Mouse (Mus musculus): Measurements from ENCODE around the gene Cacna1f. TPM values are rescaled to one million over a fixed set of nuclear protein-coding genes. Genes with fewer than 3 reads are reported as not detected.

Cacna1f gene
- polyA plus RNA-seq, 1 experiment from 2014 or later: not detected

- no peaks in the 10 kb centered on the region for H3K9me3 ChIP-seq (ENCODE audit: control insufficient read depth, low read length)
- H3K27ac ChIP-seq (replicated peaks in 1 of 2; ENCODE audit: control insufficient read depth in 1 of 2, insufficient read depth in 1 of 2, low read depth in 2 of 2, low read length in 2 of 2): peak overlapping the region; percentile 70 to 82
- no peaks in the 10 kb centered on the region for H3K27me3 ChIP-seq (ENCODE audit: control insufficient read depth, insufficient read depth, low read length)
- WGBS: 20% methylated on average over 13 of the region's 15 CpGs
- peak; percentile 44 for ATAC-seq (ENCODE audit: insufficient number of reproducible peaks, insufficient read depth, low FRiP score, low read depth)
- peaks cover 6 to 8% of the 10 kb centered on the region in 2 experiments; a peak in 2 of 4 replicates for H3K4me1 ChIP-seq (ENCODE audit: control insufficient read depth in 2 of 2, insufficient read depth in 2 of 2, low read length in 2 of 2)
- peak overlapping the region; percentile 78 for H3K9ac ChIP-seq (ENCODE audit: low read length)
- H3K36me3 ChIP-seq (ENCODE audit: control insufficient read depth, insufficient read depth, low read length): 0 out of 2 replicates have a peak, but pooled peaks cover 3% of the 10 kb centered on the region
- H3K4me2 ChIP-seq (ENCODE audit: low read length): peak overlapping the region; percentile 73
- peak overlapping the region; percentile 30 to 54 for H3K4me3 ChIP-seq (ENCODE audit: control insufficient read depth in 1 of 2, insufficient read depth in 1 of 2, low read depth in 1 of 2, low read length in 2 of 2)
These were observed 51.3 kb downstream of the Cacna1f start for GRCm38 (mm10) chrX:7658031-7658784.

GRCm38 (mm10) chrX:7658785-7659589 lies 52.1 kb downstream of the Cacna1f start:
- H3K4me2 ChIP-seq (ENCODE audit: low read length): peak overlapping the region; percentile 73
- H3K4me3 ChIP-seq (ENCODE audit: control insufficient read depth in 1 of 2, insufficient read depth in 1 of 2, low read depth in 1 of 2, low read length in 2 of 2): peak overlapping the region in 1 of 2 experiments; percentile 54; a peak in 1 of 4 replicates
- H3K27ac ChIP-seq (replicated peaks in 1 of 2; ENCODE audit: control insufficient read depth in 1 of 2, insufficient read depth in 1 of 2, low read depth in 2 of 2, low read length in 2 of 2): peak overlapping the region; percentile 14 to 82; a peak in 1 of 4 replicates
- peaks cover 6 to 8% of the 10 kb centered on the region in 2 experiments; a peak in 2 of 4 replicates for H3K4me1 ChIP-seq (ENCODE audit: control insufficient read depth in 2 of 2, insufficient read depth in 2 of 2, low read length in 2 of 2)
- ATAC-seq (ENCODE audit: insufficient number of reproducible peaks, insufficient read depth, low FRiP score, low read depth): no peak
- 55% methylated on average over 11 of the region's 11 CpGs for WGBS
- H3K36me3 ChIP-seq (ENCODE audit: control insufficient read depth, insufficient read depth, low read length): 0 out of 2 replicates have a peak, but pooled peaks cover 7% of the 10 kb centered on the region
- 0 out of 2 replicates have a peak overlapping the region, but pooled peaks have one; percentile 78 for H3K9ac ChIP-seq (ENCODE audit: low read length)
- H3K9me3 ChIP-seq (ENCODE audit: control insufficient read depth, low read length): no peaks in the 10 kb centered on the region
- no peaks in the 10 kb centered on the region for H3K27me3 ChIP-seq (ENCODE audit: control insufficient read depth, insufficient read depth, low read length)

- WGBS: 54% methylated on average over 4 of the region's 4 CpGs
- no peak overlapping the region for H3K9ac ChIP-seq (ENCODE audit: low read length)
- peaks cover 10% of the 10 kb centered on the region; the same call in 1 of the 2 replicates for H3K36me3 ChIP-seq (ENCODE audit: control insufficient read depth, insufficient read depth, low read length)
- H3K27me3 ChIP-seq (ENCODE audit: control insufficient read depth, insufficient read depth, low read length): no peaks in the 10 kb centered on the region
- no peak overlapping the region for H3K4me2 ChIP-seq (ENCODE audit: low read length)
- H3K4me3 ChIP-seq (ENCODE audit: control insufficient read depth in 1 of 2, insufficient read depth in 1 of 2, low read depth in 1 of 2, low read length in 2 of 2): no peak overlapping the region
- H3K4me1 ChIP-seq (ENCODE audit: control insufficient read depth in 2 of 2, insufficient read depth in 2 of 2, low read length in 2 of 2): peaks cover 6 to 8% of the 10 kb centered on the region in 2 experiments; a peak in 2 of 4 replicates
- ATAC-seq (ENCODE audit: insufficient number of reproducible peaks, insufficient read depth, low FRiP score, low read depth): no peak
- H3K9me3 ChIP-seq (ENCODE audit: control insufficient read depth, low read length): no peaks in the 10 kb centered on the region
- H3K27ac ChIP-seq (replicated peaks in 1 of 2; ENCODE audit: control insufficient read depth in 1 of 2, insufficient read depth in 1 of 2, low read depth in 2 of 2, low read length in 2 of 2): no peak overlapping the region
These were observed 54.2 kb downstream of the Cacna1f start for GRCm38 (mm10) chrX:7661086-7661485.

DNA sequence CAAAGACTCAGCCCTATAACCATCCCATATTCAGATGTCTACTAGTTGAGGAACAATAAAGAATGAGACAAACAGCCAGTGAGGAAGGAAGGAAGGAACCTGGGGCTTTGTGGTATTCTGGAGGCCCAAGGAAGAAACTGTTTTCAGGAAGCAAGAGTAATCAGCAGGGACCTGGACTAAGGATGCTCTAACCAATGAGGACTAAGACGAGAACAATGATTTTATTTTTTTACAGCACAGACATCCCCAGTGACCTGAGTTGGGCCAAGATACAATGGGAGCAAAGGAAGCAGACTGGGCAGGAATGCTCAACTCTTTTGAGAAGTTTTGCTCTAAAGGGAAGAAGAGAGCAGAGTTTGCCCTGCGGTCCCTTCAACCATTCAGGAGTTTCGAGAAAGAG lies 56.1 kb downstream of the Cacna1f start:
- peaks cover 6 to 8% of the 10 kb centered on the region in 2 experiments; a peak in 2 of 4 replicates for H3K4me1 ChIP-seq (ENCODE audit: control insufficient read depth in 2 of 2, insufficient read depth in 2 of 2, low read length in 2 of 2)
- 78% methylated on average over 3 of the region's 3 CpGs for WGBS
- H3K27ac ChIP-seq (replicated peaks in 1 of 2; ENCODE audit: control insufficient read depth in 1 of 2, insufficient read depth in 1 of 2, low read depth in 2 of 2, low read length in 2 of 2): peak overlapping the region in 1 of 2 experiments; percentile 43; a peak in 1 of 4 replicates

DNA sequence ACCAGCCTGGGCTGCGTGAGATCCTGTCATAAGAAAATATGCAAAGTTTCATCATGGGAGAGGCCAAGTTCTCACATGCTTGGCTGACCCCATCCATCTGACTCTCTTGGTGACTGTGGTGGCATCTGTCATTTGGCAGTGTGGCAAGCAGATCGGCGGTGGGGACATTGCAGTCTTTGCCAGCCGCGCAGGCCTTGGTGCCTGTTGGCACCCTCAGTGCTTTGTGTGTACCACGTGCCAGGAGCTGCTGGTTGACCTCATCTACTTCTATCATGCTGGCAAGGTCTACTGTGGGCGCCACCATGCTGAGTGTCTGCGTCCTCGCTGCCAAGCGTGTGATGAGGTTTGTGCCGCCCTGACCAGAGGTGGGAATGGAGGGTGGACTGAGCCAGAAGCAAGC lies 57.9 kb downstream of the Cacna1f start:
- 88% methylated on average over 11 of the region's 11 CpGs for WGBS
- H3K36me3 ChIP-seq (ENCODE audit: control insufficient read depth, insufficient read depth, low read length): peaks cover 35% of the 10 kb centered on the region

More for the DNA sequence above, 56.1 kb downstream of the Cacna1f start:
- no peaks in the 10 kb centered on the region for H3K27me3 ChIP-seq (ENCODE audit: control insufficient read depth, insufficient read depth, low read length)
- H3K4me2 ChIP-seq (ENCODE audit: low read length): no peak overlapping the region
- H3K4me3 ChIP-seq (ENCODE audit: control insufficient read depth in 1 of 2, insufficient read depth in 1 of 2, low read depth in 1 of 2, low read length in 2 of 2): no peak overlapping the region
- ATAC-seq (ENCODE audit: insufficient number of reproducible peaks, insufficient read depth, low FRiP score, low read depth): no peak
- H3K9ac ChIP-seq (ENCODE audit: low read length): no peak overlapping the region
- peaks cover 27% of the 10 kb centered on the region for H3K36me3 ChIP-seq (ENCODE audit: control insufficient read depth, insufficient read depth, low read length)
- no peaks in the 10 kb centered on the region for H3K9me3 ChIP-seq (ENCODE audit: control insufficient read depth, low read length)

DNA sequence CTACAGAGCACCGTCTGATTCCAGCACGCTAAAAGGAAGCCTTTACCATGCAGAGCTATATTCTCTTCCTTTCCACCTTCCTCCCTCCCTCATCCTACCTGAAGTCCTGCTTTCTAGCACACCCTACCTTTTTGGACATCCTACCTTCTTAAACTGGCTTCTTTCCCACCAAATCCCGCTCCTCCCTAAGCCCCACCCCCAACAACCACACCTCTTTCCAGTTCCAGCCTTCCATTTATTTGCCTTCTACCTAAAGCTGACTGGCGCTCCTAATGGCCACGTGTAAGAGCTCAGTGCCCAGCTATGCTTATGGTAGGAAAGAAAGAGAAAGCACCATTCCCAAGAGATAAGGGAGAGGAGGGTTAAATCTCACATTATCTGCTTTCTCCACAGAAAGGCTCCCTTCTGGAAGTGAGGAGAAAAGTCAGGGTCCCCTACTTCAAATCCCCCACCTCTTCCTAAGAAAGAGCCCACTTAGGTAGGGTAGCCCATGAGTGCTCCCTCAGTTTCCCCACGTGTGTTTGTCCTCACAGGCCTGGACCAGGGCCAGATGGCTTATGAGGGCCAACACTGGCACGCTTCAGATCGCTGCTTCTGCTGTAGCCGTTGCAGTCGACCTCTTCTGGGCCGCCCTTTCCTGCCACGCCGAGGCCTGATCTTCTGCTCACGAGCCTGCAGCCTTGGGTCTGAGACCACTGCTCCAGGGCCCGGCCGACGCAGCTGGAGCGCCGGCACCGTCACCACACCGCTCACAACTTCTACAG lies 59.0 kb downstream of the Cacna1f start:
- 67% methylated on average over 21 of the region's 21 CpGs for WGBS
- ATAC-seq (ENCODE audit: insufficient number of reproducible peaks, insufficient read depth, low FRiP score, low read depth): no peak
- H3K27me3 ChIP-seq (ENCODE audit: control insufficient read depth, insufficient read depth, low read length): no peaks in the 10 kb centered on the region

More for the DNA sequence above, 57.9 kb downstream of the Cacna1f start:
- no peaks in the 10 kb centered on the region for H3K9me3 ChIP-seq (ENCODE audit: control insufficient read depth, low read length)
- no peak overlapping the region for H3K4me3 ChIP-seq (ENCODE audit: control insufficient read depth in 1 of 2, insufficient read depth in 1 of 2, low read depth in 1 of 2, low read length in 2 of 2)
- H3K9ac ChIP-seq (ENCODE audit: low read length): no peak overlapping the region
- no peak overlapping the region for H3K4me2 ChIP-seq (ENCODE audit: low read length)
- no peak for ATAC-seq (ENCODE audit: insufficient number of reproducible peaks, insufficient read depth, low FRiP score, low read depth)
- no peaks in the 10 kb centered on the region for H3K4me1 ChIP-seq (ENCODE audit: control insufficient read depth in 2 of 2, insufficient read depth in 2 of 2, low read length in 2 of 2)
- H3K27me3 ChIP-seq (ENCODE audit: control insufficient read depth, insufficient read depth, low read length): no peaks in the 10 kb centered on the region
- no peak overlapping the region for H3K27ac ChIP-seq (replicated peaks in 1 of 2; ENCODE audit: control insufficient read depth in 1 of 2, insufficient read depth in 1 of 2, low read depth in 2 of 2, low read length in 2 of 2)

DNA sequence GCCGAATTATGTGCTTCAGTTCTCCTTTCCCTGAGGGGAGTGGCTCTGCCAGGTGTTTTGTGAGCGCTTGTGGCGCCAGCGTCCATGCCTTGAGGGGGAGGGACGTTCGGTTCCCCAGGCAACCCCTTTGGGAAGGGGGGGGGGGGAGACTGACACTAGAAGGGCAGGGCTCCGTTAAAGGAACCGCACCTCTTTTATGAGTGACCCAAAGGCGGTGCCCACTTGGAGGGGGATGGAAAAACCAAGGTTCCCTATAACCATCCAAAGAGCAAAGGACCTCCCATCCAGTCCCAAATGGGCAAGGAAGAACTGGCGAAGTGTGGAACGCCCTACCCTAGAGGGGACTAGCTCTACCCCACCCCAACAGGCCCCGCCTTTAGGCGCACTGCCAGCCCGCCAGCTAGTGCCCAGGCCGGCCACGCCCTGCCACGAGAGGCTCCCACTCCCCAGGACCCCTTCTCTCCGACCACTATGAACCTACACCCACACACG lies 63.6 kb downstream of the Cacna1f start:
- WGBS: 25% methylated on average over 16 of the region's 19 CpGs
- Histone ChIP-seq H3K4me3 (ENCODE audit: control insufficient read depth in 1 of 2, insufficient read depth in 1 of 2, low read depth in 1 of 2, low read length in 2 of 2) (peak overlapping the region; percentile 56 to 76), H3K9ac (ENCODE audit: low read length) (peak overlapping the region; percentile 78), H3K4me2 (ENCODE audit: low read length) (peak overlapping the region; percentile 60), H3K9me3 (ENCODE audit: control insufficient read depth, low read length) (no peaks in the 10 kb centered on the region), H3K4me1 (ENCODE audit: control insufficient read depth in 2 of 2, insufficient read depth in 2 of 2, low read length in 2 of 2) (peaks cover 7 to 9% of the 10 kb centered on the region in 2 experiments; a peak in 2 of 4 replicates), H3K27me3 (ENCODE audit: control insufficient read depth, insufficient read depth, low read length) (no peaks in the 10 kb centered on the region), H3K36me3 (ENCODE audit: control insufficient read depth, insufficient read depth, low read length) (peaks cover 29% of the 10 kb centered on the region), H3K27ac (replicated peaks in 1 of 2; ENCODE audit: control insufficient read depth in 1 of 2, insufficient read depth in 1 of 2, low read depth in 2 of 2, low read length in 2 of 2) (peak overlapping the region; percentile 80 to 84)
- peak; percentile 70 for ATAC-seq (ENCODE audit: insufficient number of reproducible peaks, insufficient read depth, low FRiP score, low read depth)

More for the DNA sequence above, 59.0 kb downstream of the Cacna1f start:
- Histone ChIP-seq H3K4me1 (ENCODE audit: control insufficient read depth in 2 of 2, insufficient read depth in 2 of 2, low read length in 2 of 2) (no peaks in the 10 kb centered on the region), H3K4me3 (ENCODE audit: control insufficient read depth in 1 of 2, insufficient read depth in 1 of 2, low read depth in 1 of 2, low read length in 2 of 2) (no peak overlapping the region), H3K9ac (ENCODE audit: low read length) (no peak overlapping the region), H3K36me3 (ENCODE audit: control insufficient read depth, insufficient read depth, low read length) (peaks cover 33% of the 10 kb centered on the region), H3K27ac (replicated peaks in 1 of 2; ENCODE audit: control insufficient read depth in 1 of 2, insufficient read depth in 1 of 2, low read depth in 2 of 2, low read length in 2 of 2) (no peak overlapping the region), H3K9me3 (ENCODE audit: control insufficient read depth, low read length) (no peaks in the 10 kb centered on the region), H3K4me2 (ENCODE audit: low read length) (no peak overlapping the region)

Data from heart, embryonic 14.5 days (tissue).